Mouse (Mus musculus): ENCODE results near the gene Lsm12.

Lsm12 gene

DNA sequence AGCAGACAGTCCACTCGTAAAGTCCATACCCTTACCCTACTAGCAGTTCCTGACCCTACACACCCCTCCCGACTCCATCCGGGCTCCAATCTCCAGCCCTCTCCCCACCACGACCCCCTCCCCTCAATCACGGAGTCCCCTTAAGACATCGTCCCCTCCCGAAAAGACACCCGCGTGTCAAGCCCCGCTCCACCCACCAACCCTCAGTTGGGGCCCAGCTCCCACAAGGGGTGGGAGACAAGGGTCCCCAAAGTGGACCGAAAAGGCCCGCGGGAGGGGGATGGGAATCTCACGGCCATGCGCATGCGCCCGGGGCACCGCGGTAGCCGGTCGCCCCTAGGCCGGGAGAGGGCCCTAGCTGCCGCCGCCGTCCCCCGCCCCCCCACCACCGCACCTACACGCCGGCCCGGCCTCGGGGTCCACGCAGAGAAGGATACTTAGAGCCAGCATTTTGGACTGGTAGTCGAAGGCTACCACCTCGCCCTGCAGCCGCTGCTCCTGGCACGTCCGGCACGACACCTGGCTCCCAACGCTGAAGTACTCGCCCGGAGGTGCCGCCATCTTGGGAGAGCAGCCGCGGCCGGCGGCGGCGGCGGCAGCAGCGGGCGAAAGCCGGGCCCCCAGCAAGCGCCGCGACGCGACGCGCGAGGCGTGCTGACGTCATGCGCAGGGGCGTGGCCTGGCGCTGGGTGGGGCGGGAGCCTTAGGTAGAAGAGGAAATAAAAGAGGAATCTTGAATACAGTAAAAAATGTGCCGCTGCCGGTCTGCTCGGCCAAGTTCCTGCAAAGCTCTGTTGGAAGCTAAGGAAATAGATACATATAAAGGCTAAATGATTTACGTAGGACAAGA, at the start of gene Lsm12:
Lsm12 (minus strand) TSS at position 651 of the 850 bp plus-strand sequence.
- peak; percentile 95 to 98 for DNase-seq (ENCODE audit: low read depth in 2 of 2, low spot score in 2 of 2)

DNA sequence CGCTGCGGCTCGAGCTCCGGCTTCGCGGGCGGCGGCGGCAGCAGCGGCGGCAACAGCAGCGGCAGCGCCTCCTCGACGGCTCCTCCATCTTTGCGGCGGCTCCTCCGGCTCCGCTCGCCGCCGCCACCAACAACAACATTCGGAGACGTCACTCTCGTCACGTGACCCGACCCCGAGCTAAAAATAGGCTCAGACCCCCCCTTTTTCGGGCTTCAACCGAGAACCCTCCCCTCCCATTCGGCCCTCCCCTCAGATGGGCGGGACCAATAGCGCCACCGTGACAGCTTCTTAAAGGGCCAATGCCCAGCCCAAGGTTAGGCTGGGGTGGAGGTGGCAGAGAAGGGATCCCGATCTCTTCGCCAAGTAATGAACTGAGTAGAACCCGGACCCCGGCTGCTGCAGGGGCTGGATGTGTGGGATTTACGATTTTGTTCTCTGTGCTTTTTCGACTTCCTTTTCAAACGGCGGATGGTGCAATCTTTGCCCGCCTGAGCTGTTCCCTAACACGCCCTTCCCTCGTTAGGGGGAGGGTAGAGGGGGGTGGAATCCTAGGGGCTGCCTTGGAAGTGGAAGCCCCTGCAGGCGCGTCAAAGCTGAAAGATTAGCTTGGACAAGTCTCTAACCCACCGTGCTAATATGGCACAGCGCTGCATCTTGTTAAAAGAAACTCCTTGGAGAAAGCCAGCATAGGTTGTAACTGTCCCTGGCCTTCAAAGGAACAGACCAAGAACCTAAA, 45.1 kb upstream of the Lsm12 start, which contains the start of gene Hdac5:
Hdac5 (minus strand) TSS at position 161 of the 736 bp plus-strand sequence.
- peak; percentile 98 to 99 for DNase-seq (ENCODE audit: low read depth in 2 of 2, low spot score in 2 of 2)

DNA sequence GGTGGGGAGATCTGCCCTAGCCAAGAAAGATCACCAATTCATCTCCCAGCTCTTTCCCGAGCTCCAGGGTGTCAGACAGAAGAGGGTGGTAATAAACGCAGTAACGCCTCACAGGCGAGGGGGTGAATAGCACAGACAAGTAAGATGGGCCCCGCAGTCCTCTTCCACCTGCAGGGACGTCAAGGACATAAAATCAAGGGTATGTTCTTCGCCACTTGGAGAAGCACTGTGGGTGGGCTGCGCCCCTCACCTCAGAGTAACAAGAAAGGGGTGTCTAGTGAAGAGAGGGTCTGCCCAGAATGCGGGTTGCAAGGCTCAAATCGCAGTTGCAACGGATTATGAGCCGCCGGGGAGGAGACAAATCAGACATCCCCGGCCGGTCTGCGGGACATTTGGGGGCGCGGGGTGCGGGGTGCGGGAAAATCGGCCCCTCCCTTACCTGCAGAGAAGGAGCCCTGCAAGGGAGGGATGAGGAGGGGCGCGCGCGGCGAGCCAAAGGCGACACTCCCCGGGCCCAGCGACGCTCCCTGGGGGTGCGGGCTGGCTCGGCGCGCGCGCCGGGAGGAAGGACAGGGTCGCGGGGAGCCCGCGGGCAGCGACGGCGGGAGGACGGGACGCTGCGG, 44.3 kb upstream of the Lsm12 start:
- peak; percentile 20 to 31 for DNase-seq (ENCODE audit: low read depth in 2 of 2, low spot score in 2 of 2)

DNA sequence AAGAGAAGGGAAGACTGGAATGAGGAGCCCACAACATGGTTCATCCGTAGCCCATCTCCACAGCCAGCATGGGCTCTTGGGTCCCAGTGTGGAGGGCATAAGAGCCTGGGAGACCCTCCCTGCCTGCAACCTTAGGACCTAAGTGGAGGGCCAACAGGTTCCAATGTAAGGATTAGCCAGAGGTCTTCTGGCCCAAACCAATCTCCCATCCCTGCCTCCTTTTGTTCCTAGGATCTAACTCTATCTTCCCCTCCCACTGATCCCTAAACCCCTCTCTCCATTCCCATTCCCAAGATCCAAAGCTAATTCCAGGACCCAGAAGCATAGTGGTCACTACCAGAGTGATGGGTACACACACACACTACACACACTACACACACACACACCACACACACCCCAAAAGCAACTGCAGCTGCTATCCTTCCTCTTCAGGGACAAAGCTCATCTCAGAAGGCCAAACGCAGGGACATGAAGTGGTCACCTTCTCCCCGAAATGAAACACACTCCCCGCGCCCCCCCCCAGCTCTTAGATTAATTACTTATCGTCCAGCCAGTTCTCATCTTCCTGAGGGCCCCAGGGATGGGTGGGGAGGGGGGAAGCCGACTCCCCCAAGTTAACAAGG, 43.7 kb upstream of the Lsm12 start:
- DNase-seq (ENCODE audit: low read depth in 2 of 2, low spot score in 2 of 2), result no peak

DNA sequence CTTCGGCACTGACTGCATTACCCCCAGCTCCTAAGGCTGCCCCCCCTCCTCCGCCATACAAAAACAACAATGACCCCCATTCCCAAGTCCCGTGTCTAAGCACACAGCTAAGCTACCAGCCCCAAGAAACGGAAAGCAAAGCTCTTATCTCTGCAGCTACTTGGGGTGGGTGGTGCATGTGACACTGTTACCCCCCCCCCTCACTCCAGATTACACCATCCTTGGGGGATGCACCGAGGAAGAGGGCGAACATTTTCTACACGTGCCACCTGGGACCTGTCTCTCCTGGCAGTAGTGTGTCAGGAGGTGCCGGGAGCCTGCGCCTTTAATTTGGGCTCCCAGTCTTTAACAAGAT, 43.1 kb upstream of the Lsm12 start:
- no peak for DNase-seq (ENCODE audit: low read depth in 2 of 2, low spot score in 2 of 2)

DNA sequence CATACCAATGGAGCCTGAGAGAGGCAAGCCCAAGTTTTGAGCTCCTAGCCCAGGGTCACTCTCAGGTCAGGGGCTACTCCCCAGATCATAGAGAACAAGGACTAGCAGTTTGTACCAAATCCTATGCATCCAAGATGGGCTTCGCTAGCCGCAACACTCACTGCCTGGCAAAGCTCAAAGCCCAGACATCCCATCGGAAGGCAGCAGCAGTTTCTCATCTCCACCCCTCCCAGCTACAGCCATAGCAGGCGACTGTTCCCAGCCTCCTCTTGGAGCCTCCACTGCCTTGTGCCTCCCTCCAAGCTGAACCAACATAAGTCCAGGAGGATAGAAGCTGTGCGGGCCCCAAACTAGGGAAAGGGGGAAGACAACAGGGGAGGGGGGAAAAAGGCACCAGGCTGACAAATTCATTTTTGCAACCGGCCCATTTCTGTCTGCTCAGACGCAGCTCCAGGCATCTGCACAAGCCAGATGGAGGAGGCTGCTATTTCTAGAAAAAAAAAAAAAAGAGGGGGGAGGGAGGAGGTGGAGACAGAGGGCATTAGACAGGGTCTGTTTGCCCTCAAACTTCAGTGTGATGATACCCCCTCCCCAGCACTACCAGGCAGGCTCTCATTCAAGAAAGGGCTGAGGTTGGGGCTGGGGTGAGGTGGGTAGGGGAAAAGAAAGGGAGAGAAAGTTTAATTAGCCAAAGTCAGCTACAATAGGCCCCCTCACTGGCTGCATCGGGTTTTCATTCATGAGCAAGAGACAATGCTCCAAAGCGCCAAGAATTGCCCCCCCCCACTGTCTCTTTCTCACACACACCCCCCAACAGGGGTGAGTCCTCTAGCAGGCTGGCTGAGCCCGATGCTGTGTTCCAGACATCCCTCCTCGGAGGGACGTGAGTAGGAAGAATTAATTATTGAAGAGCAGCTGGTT, 42.4 kb upstream of the Lsm12 start:
- no peak for DNase-seq (ENCODE audit: low read depth in 2 of 2, low spot score in 2 of 2)

DNA sequence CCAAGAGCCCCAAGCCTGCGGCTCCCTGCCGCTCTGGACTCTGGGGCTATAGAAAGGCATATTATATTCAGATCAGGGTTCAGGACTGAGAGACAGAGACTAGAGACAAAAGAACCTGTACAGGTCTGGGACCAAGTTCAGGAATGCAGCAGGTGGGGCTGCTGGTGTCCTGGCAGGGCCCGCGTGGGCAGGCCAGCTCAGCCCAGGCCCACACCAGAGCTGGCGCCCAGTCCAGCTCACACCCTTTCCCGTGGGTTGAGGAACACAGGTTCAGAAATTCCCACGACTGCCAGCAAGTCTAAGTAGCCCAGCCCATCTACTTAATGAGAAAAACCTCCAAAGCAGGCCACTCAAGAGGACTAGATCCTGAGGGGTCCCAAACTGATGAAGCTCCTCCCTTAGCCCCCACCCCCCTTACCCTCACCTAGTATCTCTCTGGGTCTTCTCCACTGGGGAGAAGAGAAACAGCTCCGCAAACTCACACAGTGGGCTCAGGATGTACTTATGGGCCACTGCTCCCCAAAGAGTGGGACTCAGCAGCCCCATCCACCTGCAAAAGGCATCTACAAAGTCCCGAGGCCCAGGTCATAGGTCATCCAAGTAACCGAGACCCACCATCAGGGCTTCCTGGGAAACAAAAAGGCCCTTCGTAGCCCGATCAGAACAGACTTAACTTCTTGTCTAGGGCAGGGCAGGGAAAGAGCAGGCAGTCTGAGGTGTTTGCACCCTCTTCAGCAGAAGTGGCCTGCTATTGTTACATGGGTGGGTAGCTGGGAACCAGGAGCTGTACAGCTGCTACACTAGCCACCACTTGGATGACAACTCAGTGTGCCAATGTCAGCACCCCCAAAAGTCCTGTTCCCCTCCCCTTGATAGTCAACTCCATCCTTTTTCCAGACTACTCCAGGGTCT, 41.2 kb upstream of the Lsm12 start:
- DNase-seq (ENCODE audit: low read depth in 2 of 2, low spot score in 2 of 2), result no peak

DNA sequence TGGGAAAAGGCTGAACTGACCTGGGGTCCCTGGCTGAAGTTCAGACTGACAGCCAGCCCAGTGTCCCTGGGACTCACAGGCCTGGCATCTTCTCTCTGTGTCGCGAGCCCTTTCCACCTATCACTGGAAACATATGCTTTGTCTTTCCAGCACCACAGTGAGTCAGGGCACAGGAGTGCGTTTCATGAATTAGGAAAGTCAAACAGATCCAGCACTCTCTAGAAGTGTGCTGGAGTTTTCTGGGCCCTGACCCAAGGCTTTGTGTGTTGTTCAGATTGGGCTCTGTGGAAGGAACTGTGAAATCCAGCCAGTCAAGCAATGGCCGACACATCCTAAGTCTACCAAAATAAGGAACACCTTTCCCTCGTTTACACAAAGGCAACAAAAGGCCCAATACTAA, 40.1 kb upstream of the Lsm12 start:
- DNase-seq (ENCODE audit: low read depth in 2 of 2, low spot score in 2 of 2), result no peak

DNA sequence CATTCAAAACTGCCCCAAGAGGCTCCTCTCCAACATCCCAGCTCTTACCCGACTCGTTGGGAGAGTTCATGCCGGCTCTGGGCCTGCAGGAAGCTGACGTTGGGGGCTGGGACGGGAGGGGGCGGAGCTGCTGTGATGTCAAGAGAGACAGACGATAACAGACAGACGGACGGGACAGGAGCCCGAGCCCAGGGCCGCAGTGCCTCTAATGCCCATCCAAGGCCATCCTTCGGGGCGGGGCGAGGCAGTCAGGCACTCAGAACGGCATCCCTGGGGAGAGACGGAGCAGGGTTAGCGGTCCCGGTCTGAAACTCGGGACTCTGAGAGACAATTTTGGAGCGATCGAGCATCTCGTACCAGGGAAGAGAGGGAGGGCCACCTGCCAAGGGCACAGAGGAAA, 39.6 kb upstream of the Lsm12 start:
- DNase-seq (ENCODE audit: low read depth in 2 of 2, low spot score in 2 of 2), result no peak

DNA sequence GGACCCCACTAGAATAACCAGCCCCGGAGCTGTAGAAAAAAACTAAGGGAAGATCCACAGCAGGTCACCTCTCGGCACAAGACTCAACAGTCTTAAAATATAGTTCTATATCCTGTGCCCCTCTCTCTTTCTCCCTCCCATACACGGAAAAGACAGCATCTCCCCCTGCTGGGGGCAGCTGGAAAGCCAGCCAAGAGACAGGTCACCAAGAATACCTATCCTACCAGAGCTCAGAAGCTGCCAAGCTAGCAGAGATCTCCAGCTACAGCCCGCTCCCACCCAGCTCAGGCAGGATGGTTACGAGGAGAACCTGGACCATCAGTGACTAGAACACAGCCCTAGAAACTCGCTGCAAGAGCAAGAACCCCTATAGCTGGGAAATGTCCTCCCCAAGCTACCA, 38.1 kb upstream of the Lsm12 start:
- peak; percentile 66 to 85 for DNase-seq (ENCODE audit: low read depth in 2 of 2, low spot score in 2 of 2)

DNA sequence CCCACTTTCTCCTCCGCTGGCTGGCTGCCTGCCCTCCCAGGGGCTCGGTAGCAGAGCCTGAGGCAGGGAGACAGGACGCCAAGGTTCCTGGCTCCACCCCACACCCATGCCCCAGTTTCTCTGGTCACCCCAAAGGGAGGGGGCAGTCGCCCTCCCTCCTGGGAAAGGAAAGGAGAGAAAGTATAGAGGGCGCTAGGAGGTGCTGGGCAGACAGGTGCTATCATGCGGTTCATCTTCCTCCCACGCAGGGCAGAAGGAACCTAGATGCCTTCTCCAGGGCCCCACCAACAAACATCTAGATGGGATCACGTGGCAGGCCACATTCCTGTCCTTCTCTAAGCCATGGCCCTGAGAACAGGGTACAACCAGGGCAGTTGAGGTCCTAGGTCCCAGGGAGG, 36.9 kb upstream of the Lsm12 start:
- no peak for DNase-seq (ENCODE audit: low read depth in 2 of 2, low spot score in 2 of 2)

DNA sequence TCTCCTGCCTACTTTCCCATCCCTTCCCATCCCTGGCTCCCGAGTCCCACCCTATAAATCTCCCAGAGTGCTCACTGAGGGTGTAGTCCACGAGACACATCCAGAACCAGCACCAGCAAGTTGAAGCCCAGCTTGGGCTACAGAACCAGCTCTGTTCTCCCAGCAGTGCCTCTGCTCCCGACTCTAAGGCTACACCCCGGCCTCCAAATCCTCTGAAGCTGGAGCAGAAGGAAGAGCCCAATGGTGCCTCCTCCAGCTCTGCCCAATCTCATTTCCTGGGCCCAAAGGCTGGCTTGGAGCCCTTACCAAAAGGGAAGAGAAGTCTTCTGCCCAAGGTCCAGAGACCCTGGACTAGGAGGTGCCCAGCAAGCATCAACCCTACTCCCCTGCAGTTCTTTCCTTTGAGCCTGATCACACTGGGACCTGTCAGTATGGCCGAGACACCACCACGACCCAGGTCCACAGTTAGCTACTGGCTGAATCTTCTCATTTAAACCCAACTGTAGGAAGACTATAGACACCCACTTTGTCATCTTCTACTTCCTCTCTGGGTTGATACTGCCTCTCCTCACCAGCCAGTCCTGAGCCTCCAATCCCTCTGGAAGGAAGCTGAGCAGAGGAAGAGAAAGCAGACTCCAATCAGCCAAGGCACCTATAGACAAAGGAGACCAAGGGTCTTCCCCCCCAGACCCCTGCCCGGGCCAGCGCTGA, 36.3 kb upstream of the Lsm12 start:
- no peak for DNase-seq (ENCODE audit: low read depth in 2 of 2, low spot score in 2 of 2)

DNA sequence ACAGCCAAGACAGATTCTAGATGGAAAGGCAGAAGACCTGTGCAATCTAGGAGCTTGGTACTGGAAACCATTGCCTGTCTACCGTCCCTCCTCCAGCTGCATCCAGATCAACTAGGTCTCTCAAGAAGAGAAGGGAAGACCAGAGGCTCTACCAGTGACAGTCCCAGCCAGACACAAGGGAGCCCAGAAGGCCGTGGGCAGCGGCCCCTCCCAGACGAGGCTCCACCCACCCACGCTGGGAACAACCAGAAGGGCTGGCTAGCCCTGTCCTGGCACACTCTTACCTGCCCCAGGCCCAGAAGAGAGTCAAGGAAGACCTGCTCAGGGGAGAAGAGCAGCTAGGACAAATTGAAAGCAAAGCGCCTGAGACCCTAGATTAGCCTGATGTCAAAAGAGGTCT, 35.4 kb upstream of the Lsm12 start:
- DNase-seq (ENCODE audit: low read depth in 2 of 2, low spot score in 2 of 2), result no peak

DNA sequence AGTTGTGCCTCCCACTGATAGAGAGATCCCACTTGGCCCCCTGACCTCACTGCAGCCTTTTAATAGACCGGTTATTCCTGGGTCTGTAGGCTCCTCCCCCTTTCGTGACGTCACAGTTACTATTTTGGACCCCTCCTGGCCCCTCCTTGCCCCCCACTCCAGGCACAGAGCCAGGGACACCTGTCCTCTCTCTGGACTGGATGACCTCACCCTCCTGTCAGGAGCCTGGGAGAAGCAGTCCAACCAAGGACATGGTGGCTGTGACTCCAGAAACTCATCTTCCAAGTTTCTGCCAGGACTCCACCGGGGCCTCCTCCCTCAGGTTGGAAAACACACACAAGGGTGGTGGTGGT, 34.9 kb upstream of the Lsm12 start:
- DNase-seq (ENCODE audit: low read depth in 2 of 2, low spot score in 2 of 2), result no peak

DNA sequence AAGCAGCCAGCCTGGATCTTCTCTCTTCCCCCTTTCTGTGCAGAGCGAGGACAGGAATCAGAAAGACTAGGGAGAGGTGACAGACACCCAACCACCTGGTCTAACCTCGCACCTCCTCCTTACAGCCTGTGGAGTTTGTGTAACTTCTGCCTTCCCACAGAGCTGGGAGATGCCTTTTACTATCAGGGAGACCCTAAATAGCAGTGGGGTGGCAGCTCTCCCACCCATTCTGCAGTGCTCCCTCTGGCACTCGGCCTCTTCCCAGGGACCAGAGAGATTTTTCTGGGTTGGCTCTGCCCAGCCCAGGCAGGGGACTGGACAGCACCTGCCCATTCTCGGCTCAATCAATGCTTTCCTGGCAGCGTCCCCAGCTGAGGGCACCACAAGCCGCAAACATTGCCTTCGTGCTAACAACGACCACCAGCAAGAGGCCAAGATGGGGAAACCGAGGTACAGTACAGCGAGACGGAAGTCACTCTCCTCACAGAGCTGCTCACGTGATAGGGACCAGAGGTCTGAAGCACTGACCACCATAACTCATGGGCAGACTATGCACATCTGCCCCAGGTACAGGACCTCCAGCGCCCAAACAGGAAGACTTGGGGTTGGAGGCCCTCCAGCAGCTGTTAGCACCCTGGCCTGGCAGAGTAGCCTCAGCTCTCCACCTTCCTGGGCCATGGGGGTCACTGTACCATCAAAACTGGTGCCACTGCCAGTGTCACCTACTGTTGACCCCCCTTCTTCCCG, 34.3 kb upstream of the Lsm12 start:
- DNase-seq (ENCODE audit: low read depth in 2 of 2, low spot score in 2 of 2), result no peak

DNA sequence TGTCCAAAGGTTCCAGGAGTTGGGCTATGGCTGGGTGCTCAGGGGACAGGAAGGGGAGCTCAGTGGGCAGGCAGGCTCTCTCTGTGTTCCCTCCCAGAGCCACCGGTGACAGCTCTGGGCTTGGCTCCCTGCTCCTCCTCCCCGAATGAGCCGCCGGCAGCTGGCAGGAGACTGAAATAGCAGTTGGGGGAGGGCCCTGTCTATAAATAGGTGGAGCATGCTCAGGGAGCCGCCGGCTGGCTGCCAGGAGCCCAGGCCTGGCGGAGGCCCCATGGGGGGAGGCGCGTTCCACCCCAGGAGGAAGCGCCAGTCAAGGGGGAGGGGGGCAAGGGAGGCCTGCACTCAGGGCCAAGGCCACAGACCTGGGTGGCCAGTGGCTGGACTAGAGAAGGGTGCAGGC, 33.7 kb upstream of the Lsm12 start:
- DNase-seq (ENCODE audit: low read depth in 2 of 2, low spot score in 2 of 2), result peak; percentile 60 to 71

DNA sequence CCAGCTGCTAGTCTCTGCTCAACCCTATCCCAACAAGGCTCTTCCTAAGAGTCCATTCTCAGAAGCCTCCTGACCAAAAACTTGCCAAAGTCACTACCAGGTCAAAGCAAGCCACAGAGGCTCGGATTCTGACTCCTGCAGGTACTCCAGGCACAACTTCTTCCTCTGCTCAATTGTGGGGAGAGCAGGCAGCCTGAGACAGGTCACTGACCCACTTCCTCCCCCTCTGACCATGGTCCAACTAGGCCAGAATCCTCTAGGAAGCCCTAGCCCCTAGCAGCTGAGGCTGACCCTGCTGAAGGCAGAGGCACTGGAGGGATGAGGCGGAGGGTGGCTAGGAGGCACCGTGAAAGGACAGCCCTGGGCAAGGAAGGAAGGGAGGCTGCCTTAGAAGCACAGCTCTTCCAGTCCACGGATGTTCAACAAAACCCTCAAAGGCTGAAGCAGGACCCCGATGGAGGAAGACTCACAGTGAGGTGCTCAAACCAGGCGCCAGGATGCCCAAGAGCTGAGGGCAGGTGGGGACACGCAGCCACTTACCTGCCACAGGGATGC, 32.9 kb upstream of the Lsm12 start:
- DNase-seq (ENCODE audit: low read depth in 2 of 2, low spot score in 2 of 2), result no peak

DNA sequence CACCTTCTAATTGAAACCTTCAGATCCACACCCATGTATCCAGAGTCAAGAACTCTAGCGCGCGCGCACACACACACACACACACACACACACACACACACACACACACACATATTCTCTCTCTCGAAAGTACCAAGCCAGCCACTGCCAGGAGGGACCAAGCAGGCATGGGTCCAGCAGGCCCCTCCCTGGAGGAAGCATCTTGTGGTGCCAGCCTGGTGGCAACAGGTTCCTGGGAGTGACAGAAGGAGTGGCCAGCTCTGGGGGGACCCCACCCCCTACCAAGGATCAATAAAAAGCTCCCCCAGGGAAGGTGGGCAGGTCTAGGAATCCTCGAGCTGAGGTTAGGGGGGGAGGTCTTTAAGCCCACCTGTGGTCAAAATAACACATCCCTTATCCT, 32.3 kb upstream of the Lsm12 start:
- no peak for DNase-seq (ENCODE audit: low read depth in 2 of 2, low spot score in 2 of 2)
